ENCODE assay signal across 8 mouse cellular contexts in genomic region chr10:115382846-115383643, GRCm38 (mm10). TPM values are rescaled to one million over a fixed set of nuclear protein-coding genes. Genes with fewer than 3 reads are reported as not detected.
DNase-seq lines count a peak whose midpoint lies in the region; ATAC-seq lines count a peak whose summit lies in the region.

No protein-coding gene starts in this region.

- DNase-seq in heart, adult 18-20 months: no peak
- peak; percentile 69 for DNase-seq in R1 (ENCODE audit: low read depth, low spot score)
- no peak for DNase-seq in frontal cortex, postnatal 36 days (ENCODE audit: low spot score in 2 of 2)
- DNase-seq in kidney, adult 9 months: no peak

- H3K27ac ChIP-seq in heart, embryonic 15.5 days: peak overlapping the region; percentile 96
- peak overlapping the region; percentile 99 for H3K27ac ChIP-seq in hindbrain, embryonic 12.5 days
- peak overlapping the region; percentile 99 for H3K27ac ChIP-seq in midbrain, embryonic 12.5 days (replicated peaks)

- 36% methylated on average over 12 of the region's 12 CpGs for WGBS in heart, embryonic 15.5 days
- WGBS in hindbrain, embryonic 12.5 days: 23% methylated on average over 12 of the region's 12 CpGs
- 11% methylated on average over 12 of the region's 12 CpGs for WGBS in midbrain, embryonic 12.5 days

- H3K4me3 ChIP-seq in heart, embryonic 15.5 days: peak overlapping the region; percentile 93
- H3K4me3 ChIP-seq in hindbrain, embryonic 12.5 days: peak overlapping the region; percentile 98
- H3K4me3 ChIP-seq in midbrain, embryonic 12.5 days: peak overlapping the region; percentile 96

- peak overlapping the region; percentile 46 for H3K9ac ChIP-seq in heart, embryonic 15.5 days
- peak overlapping the region; percentile 95 for H3K9ac ChIP-seq in hindbrain, embryonic 12.5 days
- peak overlapping the region; percentile 86 for H3K9ac ChIP-seq in midbrain, embryonic 12.5 days (replicated peaks)

- H3K4me1 ChIP-seq in heart, embryonic 15.5 days (replicated peaks): peaks cover 26% of the 10 kb centered on the region
- H3K4me1 ChIP-seq in hindbrain, embryonic 12.5 days: peaks cover 30% of the 10 kb centered on the region
- H3K4me1 ChIP-seq in midbrain, embryonic 12.5 days: peaks cover 29% of the 10 kb centered on the region

- no peaks in the 10 kb centered on the region for H3K36me3 ChIP-seq in heart, embryonic 15.5 days
- H3K36me3 ChIP-seq in hindbrain, embryonic 12.5 days: 0 out of 2 replicates have a peak, but pooled peaks cover 4% of the 10 kb centered on the region
- H3K36me3 ChIP-seq in midbrain, embryonic 12.5 days: no peaks in the 10 kb centered on the region; the same call in 1 of the 2 replicates

- peak overlapping the region; percentile 60 for H3K4me2 ChIP-seq in heart, embryonic 15.5 days
- peak overlapping the region; percentile 66 for H3K4me2 ChIP-seq in hindbrain, embryonic 12.5 days (replicated peaks)
- peak overlapping the region; percentile 75 for H3K4me2 ChIP-seq in midbrain, embryonic 12.5 days (replicated peaks)

- no peak for ATAC-seq in heart, embryonic 15.5 days (replicated peaks; ENCODE audit: insufficient number of reproducible peaks, insufficient read depth, low FRiP score, low read depth)
- no peak for ATAC-seq in hindbrain, embryonic 12.5 days (ENCODE audit: low FRiP score)
- ATAC-seq in midbrain, embryonic 12.5 days (ENCODE audit: low FRiP score, low read depth): no peak
- ATAC-seq in erythroid progenitor cell, adult 5-6 weeks (replicated peaks; ENCODE audit: low FRiP score, poor library complexity, severe bottlenecking): no peak

- H3K9me3 ChIP-seq in heart, embryonic 15.5 days (replicated peaks): no peaks in the 10 kb centered on the region
- H3K9me3 ChIP-seq in hindbrain, embryonic 12.5 days (replicated peaks): no peaks in the 10 kb centered on the region
- no peaks in the 10 kb centered on the region for H3K9me3 ChIP-seq in midbrain, embryonic 12.5 days

- no peaks in the 10 kb centered on the region for H3K27me3 ChIP-seq in heart, embryonic 15.5 days
- H3K27me3 ChIP-seq in hindbrain, embryonic 12.5 days: no peaks in the 10 kb centered on the region
- no peaks in the 10 kb centered on the region for H3K27me3 ChIP-seq in midbrain, embryonic 12.5 days

RNA-seq across cellular contexts. Expression of gene Thap2, which starts 1.2 kb away (rescaled TPM):
- polyA plus RNA-seq in heart, embryonic 15.5 days (2015; fragmentation: Nextera tagmentation; extraction: Ambion mirVana): 13.7 and 14.6 TPM in 2 replicates
- 1 to 10 TPM; 8.7 to 9.3 TPM for total RNA-seq in heart, adult 18-20 months (2021)
- polyA plus RNA-seq in hindbrain, embryonic 12.5 days (2016; fragmentation: Nextera tagmentation; extraction: Ambion mirVana): 34.2 and 38.5 TPM in 2 replicates
- polyA plus RNA-seq in midbrain, embryonic 12.5 days (2016; fragmentation: Nextera tagmentation; extraction: Ambion mirVana): 32.8 and 35.2 TPM in 2 replicates
- total RNA-seq in erythroid progenitor cell, adult 5-6 weeks (2015; ENCODE audit: low replicate concordance): 8.0 and 12.3 TPM in 2 replicates
- 5.9 and 11.4 TPM in 2 replicates for total RNA-seq in erythroid progenitor cell, adult 5-6 weeks (2017; ENCODE audit: low replicate concordance)

RNA-seq across cellular contexts. Expression of gene Zfc3h1, which starts 1.7 kb away (rescaled TPM):
- polyA plus RNA-seq in heart, embryonic 15.5 days (2015; fragmentation: Nextera tagmentation; extraction: Ambion mirVana): 10.2 and 13.9 TPM in 2 replicates
- 10 to 100 TPM; 10.7 to 12.8 TPM for total RNA-seq in heart, adult 18-20 months (2021)
- polyA plus RNA-seq in hindbrain, embryonic 12.5 days (2016; fragmentation: Nextera tagmentation; extraction: Ambion mirVana): 26.3 and 28.2 TPM in 2 replicates
- 26.9 and 28.2 TPM in 2 replicates for polyA plus RNA-seq in midbrain, embryonic 12.5 days (2016; fragmentation: Nextera tagmentation; extraction: Ambion mirVana)
- 115 and 122 TPM in 2 replicates for total RNA-seq in erythroid progenitor cell, adult 5-6 weeks (2015; ENCODE audit: low replicate concordance)
- total RNA-seq in erythroid progenitor cell, adult 5-6 weeks (2017; ENCODE audit: low replicate concordance): 69.8 and 72.4 TPM in 2 replicates

RNA-seq across cellular contexts. Expression of gene Tmem19, which starts 20.7 kb away (rescaled TPM):
- polyA plus RNA-seq in heart, embryonic 15.5 days (2015; fragmentation: Nextera tagmentation; extraction: Ambion mirVana): 18.0 and 20.9 TPM in 2 replicates
- total RNA-seq in heart, adult 18-20 months (2021): 10 to 100 TPM; 11.2 to 16.9 TPM
- polyA plus RNA-seq in hindbrain, embryonic 12.5 days (2016; fragmentation: Nextera tagmentation; extraction: Ambion mirVana): 41.9 and 44.6 TPM in 2 replicates
- 40.5 and 43.0 TPM in 2 replicates for polyA plus RNA-seq in midbrain, embryonic 12.5 days (2016; fragmentation: Nextera tagmentation; extraction: Ambion mirVana)
- 12.6 and 18.0 TPM in 2 replicates for total RNA-seq in erythroid progenitor cell, adult 5-6 weeks (2015; ENCODE audit: low replicate concordance)
- total RNA-seq in erythroid progenitor cell, adult 5-6 weeks (2017; ENCODE audit: low replicate concordance): 6.8 and 27.8 TPM in 2 replicates
